Mouse (Mus musculus) CH12.LX (cell line): Measurements from ENCODE around the gene Caskin1. TPM values are rescaled to one million over a fixed set of nuclear protein-coding genes. Genes with fewer than 3 reads are reported as not detected.

Source experiments
- DNase-seq: peaks from one replicate; pipeline ENCODE4 v3.0.0-alpha.2; 2013; ENCODE audit errors: extremely low read depth
- H3K27ac ChIP-seq: 2 replicates; pipeline ENCODE4 v1.5.1; 2012; ENCODE audit warnings: low read depth, mild to moderate bottlenecking, control low read depth, moderate library complexity; ENCODE audit not compliant: insufficient read depth
- H3K27me3 ChIP-seq: replicated peaks from 2 replicates; pipeline ENCODE3; 2012; ENCODE audit warnings: inconsistent platforms
- H3K36me3 ChIP-seq, 2 experiments: replicated peaks in 1 of 2; 2 replicates each; pipeline versions ENCODE3 to v1.6.1; 2012; ENCODE audit warnings: inconsistent platforms in 1 of 2, low read length in 1 of 2, mild to moderate bottlenecking in 1 of 2, mixed read lengths in 1 of 2, moderate library complexity in 1 of 2; ENCODE audit not compliant: control insufficient read depth in 1 of 2, insufficient read depth in 1 of 2
- H3K4me1 ChIP-seq, 2 experiments: 2 replicates each; pipeline ENCODE4 v1.6.1; 2012; ENCODE audit warnings: inconsistent platforms in 1 of 2, moderate library complexity in 1 of 2; ENCODE audit not compliant: insufficient read depth in 2 of 2, control insufficient read depth in 1 of 2
- H3K4me2 ChIP-seq: 2 replicates; pipeline ENCODE4 v1.6.1; 2012; ENCODE audit warnings: low read depth, mild to moderate bottlenecking, control low read depth; ENCODE audit not compliant: poor library complexity, insufficient read depth, severe bottlenecking
- H3K4me3 ChIP-seq, 3 experiments: fragments of 150-350 bp in 1 of 3; sonication (generic) in 1 of 3; replicated peaks in 1 of 3; 2 replicates each; pipeline versions ENCODE3 to v1.5.1; 2011 to 2012; ENCODE audit warnings: low read depth in 2 of 3, low read length in 2 of 3, mild to moderate bottlenecking in 2 of 3, moderate library complexity in 2 of 3, control low read depth in 1 of 3, improper control_type of control experiment in 1 of 3, inconsistent platforms in 1 of 3, mixed read lengths in 1 of 3; ENCODE audit not compliant: poor library complexity in 1 of 3
- H3K79me2 ChIP-seq: replicated peaks from 2 replicates; pipeline ENCODE4 v1.6.1; 2012; ENCODE audit warnings: mild to moderate bottlenecking, moderate library complexity; ENCODE audit not compliant: control insufficient read depth, poor library complexity, insufficient read depth, severe bottlenecking; ENCODE audit errors: extremely low read depth
- H3K9ac ChIP-seq: 2 replicates; pipeline ENCODE4 v1.6.1; 2012; ENCODE audit warnings: low read depth, mild to moderate bottlenecking, control low read depth, moderate library complexity; ENCODE audit not compliant: insufficient read depth
- H3K9me3 ChIP-seq: replicated peaks from 2 replicates; pipeline ENCODE3; 2012; ENCODE audit warnings: low read length, inconsistent platforms, mixed read lengths
- CHD1 ChIP-seq: IDR thresholded peaks from 2 replicates; pipeline ENCODE4 v1.6.1; 2012; ENCODE audit warnings: low read depth, low read length, improper control_type of control experiment, inconsistent platforms
- ETS1 ChIP-seq: conservative IDR thresholded peaks from 2 replicates; pipeline ENCODE4 v1.6.1; 2012; ENCODE audit warnings: low read depth, mild to moderate bottlenecking, inconsistent platforms, low read length, improper control_type of control experiment, moderate library complexity
- HCFC1 ChIP-seq: IDR thresholded peaks from 2 replicates; pipeline ENCODE4 v1.6.1; 2012; ENCODE audit warnings: low read depth, mild to moderate bottlenecking, inconsistent platforms, low read length, improper control_type of control experiment
- JUN ChIP-seq: IDR thresholded peaks from 2 replicates; pipeline ENCODE4 v1.6.1; 2011; ENCODE audit warnings: low read depth, mild to moderate bottlenecking, low read length, improper control_type of control experiment, moderate library complexity; ENCODE audit not compliant: insufficient read depth
- JUND ChIP-seq: conservative IDR thresholded peaks from 2 replicates; pipeline ENCODE4 v1.6.1; 2011; ENCODE audit warnings: low read depth, low read length, improper control_type of control experiment
- MAFK ChIP-seq: IDR thresholded peaks from 2 replicates; pipeline ENCODE4 v1.6.1; 2011; ENCODE audit warnings: low read length, improper control_type of control experiment; ENCODE audit not compliant: insufficient replicate concordance
- MAZ ChIP-seq: IDR thresholded peaks from 2 replicates; pipeline ENCODE4 v1.6.1; 2012; ENCODE audit warnings: low read depth, mild to moderate bottlenecking, inconsistent platforms, low read length, improper control_type of control experiment, moderate library complexity
- PAX5 ChIP-seq: IDR thresholded peaks from 2 replicates; pipeline ENCODE4 v1.6.1; 2012; ENCODE audit warnings: low read length, inconsistent platforms, mixed read lengths
- POLR2A ChIP-seq: IDR thresholded peaks from 2 replicates; pipeline ENCODE4 v1.6.1; 2011; ENCODE audit warnings: low read depth, mild to moderate bottlenecking, improper control_type of control experiment, low read length
- POLR2AphosphoS2 ChIP-seq: IDR thresholded peaks from 2 replicates; pipeline ENCODE4 v1.6.1; 2011; ENCODE audit warnings: low read depth, low read length, improper control_type of control experiment
- ZMIZ1 ChIP-seq: IDR thresholded peaks from 2 replicates; pipeline ENCODE4 v1.6.1; 2012; ENCODE audit warnings: low read depth, mild to moderate bottlenecking, inconsistent platforms, low read length, improper control_type of control experiment
- dilution Hi-C: fragments of 300-500 bp; cut with MboI; formaldehyde crosslinking; loops from 2 replicates; pipeline ENCODE4 v1.14.3; 2020; ENCODE audit warnings: low sequenced_read_pairs; ENCODE audit not compliant: extremely low pct_unique_long_range_greater_than_20kb, extremely low pct_ligation_motif_present
- in situ Hi-C: fragments of 300-500 bp; cut with MboI; formaldehyde crosslinking; loops from 3 replicates; pipeline ENCODE4 v1.14.3; 2019; ENCODE audit warnings: low sequenced_read_pairs, low pct_ligation_motif_present, low pct_unique_long_range_greater_than_20kb, mixed read lengths
- polyA plus RNA-seq: library from polyadenylated mRNA; unstranded; fragments of >175 nt; gene quantifications from 2 replicates; pipeline ENCODE4 v1.2.1, GENCODE M21; 2012; ENCODE audit warnings: low read depth; ENCODE audit not compliant: insufficient read length
- total RNA-seq, 2 experiments: library from RNA; depleted of rRNA; stranded (reverse); fragments of 300-350 nt in 1 of 2; fragments of >200 nt in 1 of 2; gene quantifications; 2 replicates each; pipeline ENCODE4 v1.2.3; 2012 to 2014

Caskin1 gene
- total and polyA plus RNA-seq, 3 experiments = 0.08 to 0.71 TPM; not detected in 1

- DNase-seq = no peak
- no peak for TF ChIP-seq CHD1
- no peak for TF ChIP-seq JUND
- TF ChIP-seq ZMIZ1 = no peak
- TF ChIP-seq MAZ = no peak
- H3K36me3 ChIP-seq = peaks cover 54 to 76% of the 10 kb centered on the region in 2 experiments
- dilution Hi-C loops (no loop called here), in situ Hi-C loops (no loop called here)
- H3K4me3 ChIP-seq = no peak overlapping the region
- H3K9ac ChIP-seq = no peak overlapping the region
- H3K27me3 ChIP-seq = peaks cover 2% of the 10 kb centered on the region
- no peaks in the 10 kb centered on the region for H3K9me3 ChIP-seq
- no peaks in the 10 kb centered on the region for H3K4me1 ChIP-seq
- no peak overlapping the region for H3K4me2 ChIP-seq
- no peak overlapping the region for H3K27ac ChIP-seq
- no peaks in the 10 kb centered on the region for H3K79me2 ChIP-seq
Measured at GRCm38 (mm10) chr17:24505286-24505955, 17.0 kb downstream of the Caskin1 start.

GRCm38 (mm10) chr17:24506332-24507070, 18.1 kb downstream of the Caskin1 start:
- no peak for DNase-seq
- TF ChIP-seq POLR2A (0 out of 2 replicates have a peak, but pooled peaks have one; percentile 6), JUND (no peak), HCFC1 (no peak), PAX5 (no peak)
- Histone ChIP-seq H3K4me2 (no peak overlapping the region), H3K79me2 (no peaks in the 10 kb centered on the region), H3K9ac (no peak overlapping the region), H3K27ac (no peak overlapping the region), H3K4me3 (no peak overlapping the region), H3K9me3 (no peaks in the 10 kb centered on the region), H3K36me3 (peaks cover 64 to 86% of the 10 kb centered on the region in 2 experiments), H3K27me3 (no peaks in the 10 kb centered on the region), H3K4me1 (no peaks in the 10 kb centered on the region)
- in situ Hi-C loops = no loop called here
- dilution Hi-C loops = no loop called here

DNA sequence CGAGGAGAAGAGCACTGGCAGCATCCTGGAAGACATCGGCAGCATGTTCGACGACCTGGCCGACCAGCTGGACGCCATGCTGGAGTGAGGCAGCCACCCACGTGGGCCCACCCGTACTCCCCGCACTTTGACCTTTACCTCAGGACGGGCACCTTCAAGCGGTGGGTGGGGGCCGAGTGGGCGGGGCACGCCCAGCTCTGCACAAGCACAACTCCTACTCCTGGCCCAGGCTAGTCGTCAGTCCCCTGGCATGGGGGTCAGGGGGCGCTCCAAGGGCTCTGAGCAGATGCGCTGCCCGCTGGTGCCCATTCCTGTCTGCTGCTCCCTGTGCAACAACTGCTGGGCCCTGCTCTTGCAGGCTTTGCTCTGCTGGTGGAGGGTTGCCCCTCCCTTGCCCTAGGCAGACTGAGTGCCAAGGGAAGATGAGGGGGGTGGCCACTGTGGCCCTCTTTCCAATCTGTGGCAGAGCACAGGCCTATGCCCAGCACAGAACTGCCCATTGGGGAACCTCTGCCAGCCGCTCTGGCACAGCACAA, 18.8 kb downstream of the Caskin1 start:
- no peak overlapping the region for H3K4me3 ChIP-seq
- H3K4me1 ChIP-seq = no peaks in the 10 kb centered on the region
- no peaks in the 10 kb centered on the region for H3K27me3 ChIP-seq
- no peak overlapping the region for H3K27ac ChIP-seq
- no peak overlapping the region for H3K4me2 ChIP-seq
- in situ Hi-C loops (no loop called here), dilution Hi-C loops (no loop called here)
- peaks cover 71 to 93% of the 10 kb centered on the region in 2 experiments for H3K36me3 ChIP-seq
- 0 out of 2 replicates have a peak, but pooled peaks have one; percentile 2 for TF ChIP-seq POLR2A
- TF ChIP-seq MAFK = no peak
- no peak for TF ChIP-seq ETS1
- TF ChIP-seq POLR2AphosphoS2 = no peak
- no peak for TF ChIP-seq JUN
- H3K79me2 ChIP-seq = no peaks in the 10 kb centered on the region
- no peaks in the 10 kb centered on the region for H3K9me3 ChIP-seq
- DNase-seq = no peak
- no peak overlapping the region for H3K9ac ChIP-seq
